Mouse (Mus musculus): ENCODE measurements around the gene Sh3bp4.

DNA sequence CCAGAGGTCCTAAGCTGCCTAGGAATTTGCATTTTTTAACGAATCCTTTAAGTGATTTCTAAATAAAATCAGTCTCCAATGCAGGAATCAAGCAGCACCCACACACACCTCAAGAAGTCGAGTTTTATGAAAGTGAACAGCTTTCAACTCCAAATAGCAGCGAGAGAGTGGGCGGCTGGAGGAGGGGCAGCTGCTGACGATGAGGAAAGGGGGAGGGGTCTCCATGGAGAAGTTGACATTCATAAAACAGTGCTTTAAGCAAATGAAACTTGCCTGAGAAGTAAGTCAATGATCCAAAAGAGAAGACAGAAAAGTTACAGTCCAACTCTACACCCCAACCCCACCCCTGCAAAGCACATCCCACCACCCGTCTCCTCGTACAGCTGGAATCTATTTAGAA lies 123.4 kb downstream of the Sh3bp4 start:
- TF ChIP-seq EP300 (optimal IDR thresholded peaks at IDR 0.05): no peak
- no peak for TF ChIP-seq CTCF (IDR thresholded peaks at IDR 0.05; ENCODE audit: low read depth)

All from stomach, postnatal 0 days (tissue).